Mouse (Mus musculus): ENCODE measurements at regions not wholly inside any gene's neighbourhood (a gene's known extent, or its start where the extent isn't known, plus 50 kb on each side); places are given as distances from the start of the nearest gene placed in this dataset.
"Not testable (repeated sequence)": the region's sequence is repeated elsewhere in the genome, so short reads cannot be mapped to it uniquely, and the experiment has no call there.

GRCm38 (mm10) chr10:46114631-46115130 lies 537.1 kb downstream of the Hace1 start:
- DNase-seq: no peak

DNA sequence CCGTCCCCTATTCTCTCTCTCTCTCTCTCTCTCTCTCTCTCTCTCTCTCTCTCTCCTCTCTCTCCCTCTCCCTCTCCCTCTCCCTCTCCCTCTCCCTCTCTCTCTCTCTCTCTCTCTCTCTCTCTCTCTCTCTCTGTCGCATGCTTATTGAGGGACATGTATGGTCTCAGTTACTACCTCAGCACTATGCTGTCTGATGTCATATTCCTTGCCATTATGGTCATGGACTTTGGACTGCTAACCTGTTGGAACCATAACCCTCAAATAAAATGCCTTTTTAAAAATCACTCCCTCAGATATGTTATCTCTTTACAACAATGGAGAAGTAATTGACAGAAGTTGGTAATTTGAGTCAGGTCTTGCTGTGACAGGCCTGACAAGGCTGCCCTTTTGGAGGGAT lies 544.8 kb downstream of the Hace1 start:
- DNase-seq: not testable (repeated sequence)

GRCm38 (mm10) chr10:46123795-46124194 lies 546.2 kb downstream of the Hace1 start:
- DNase-seq: no peak

GRCm38 (mm10) chr10:46135120-46135748 lies 557.6 kb downstream of the Hace1 start:
- DNase-seq: no peak

- no peak for DNase-seq
Observed at GRCm38 (mm10) chr10:46174035-46174434, 596.4 kb downstream of the Hace1 start.

DNA sequence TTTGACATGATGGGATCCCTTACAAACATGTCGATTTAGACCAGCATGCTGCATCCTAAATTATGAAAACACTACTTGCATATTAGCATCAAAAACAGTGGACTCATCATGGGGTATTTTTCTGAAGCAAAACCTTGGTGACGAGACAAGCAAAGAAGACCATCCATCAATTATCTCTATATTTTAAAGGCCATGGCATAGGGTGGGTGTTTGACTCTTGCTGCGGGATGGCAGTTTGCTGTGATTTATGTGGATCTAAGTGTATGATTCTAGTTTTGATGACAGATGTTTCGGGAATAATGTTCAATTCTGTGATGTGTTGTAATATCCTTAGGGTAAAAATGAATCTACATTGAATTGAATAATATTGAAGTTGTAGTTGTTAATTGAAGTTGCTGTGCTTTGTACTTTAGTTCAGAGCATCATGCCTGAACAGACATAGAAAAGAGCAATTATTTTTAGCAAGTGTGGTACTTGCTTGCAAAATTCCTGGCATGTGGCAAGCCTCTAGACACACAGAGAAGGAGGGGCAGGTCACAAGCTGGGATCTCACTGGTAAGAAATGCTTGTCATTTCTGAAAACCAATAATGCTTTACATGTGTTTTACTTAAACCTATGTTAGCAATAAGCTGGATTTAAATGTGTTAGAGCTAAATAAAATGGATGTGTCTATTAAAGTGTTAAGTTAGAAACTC lies 608.3 kb downstream of the Hace1 start:
- no peak for DNase-seq

- DNase-seq: no peak
Observed at GRCm38 (mm10) chr10:46194143-46194542, 616.5 kb downstream of the Hace1 start.

- no peak for DNase-seq
Observed at GRCm38 (mm10) chr10:46226837-46227402, 649.3 kb downstream of the Hace1 start.

GRCm38 (mm10) chr10:46229608-46230007 lies 652.0 kb downstream of the Hace1 start:
- no peak for DNase-seq

GRCm38 (mm10) chr10:46235581-46235980 lies 658.0 kb downstream of the Hace1 start:
- DNase-seq: no peak

- DNase-seq: no peak
Observed at GRCm38 (mm10) chr10:46255575-46255974, 677.9 kb downstream of the Hace1 start.

- no peak for DNase-seq
Observed at GRCm38 (mm10) chr10:46269710-46270109, 692.1 kb downstream of the Hace1 start.

DNA sequence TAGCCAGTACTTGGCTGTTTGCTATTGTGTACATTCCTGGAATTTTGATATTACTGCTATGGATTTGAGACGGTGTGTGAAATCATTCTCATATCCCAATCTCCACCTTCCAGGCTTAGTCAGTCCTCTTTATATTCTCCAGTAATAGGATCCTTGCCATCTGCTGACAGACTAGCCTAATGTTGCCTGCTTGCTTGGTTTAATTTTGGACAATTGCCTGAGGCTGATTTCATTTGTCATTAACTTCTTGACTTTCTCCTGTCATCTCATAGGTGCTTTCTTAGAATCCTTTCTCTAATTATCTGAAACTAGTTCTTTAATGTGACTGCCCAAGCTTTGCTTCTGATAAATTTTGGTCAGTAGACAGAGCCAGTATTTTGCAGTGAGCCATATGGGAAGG lies 696.2 kb downstream of the Hace1 start:
- no peak for DNase-seq

DNA sequence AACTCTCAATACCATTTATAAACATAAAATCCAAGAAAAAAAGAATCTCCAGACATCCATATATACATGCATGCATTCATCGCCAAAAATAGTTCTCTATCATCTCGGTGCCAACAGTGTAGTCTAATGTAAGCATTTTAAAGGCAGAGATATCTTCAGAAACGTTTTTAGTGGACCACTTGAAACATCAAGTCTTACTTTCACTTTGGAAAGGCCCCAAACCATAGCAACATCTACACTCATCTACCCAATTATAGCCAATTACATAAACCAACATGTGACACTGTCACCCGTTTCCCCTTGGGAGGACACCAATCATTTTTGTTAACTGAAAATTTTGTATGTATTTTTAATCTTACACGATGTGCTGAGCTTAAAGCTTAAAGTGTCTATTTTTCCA lies 716.7 kb downstream of the Hace1 start:
- DNase-seq: no peak

GRCm38 (mm10) chr10:46298352-46298751 lies 720.7 kb downstream of the Hace1 start:
- no peak for DNase-seq

- DNase-seq: no peak
Observed at GRCm38 (mm10) chr10:46299521-46299920, 721.9 kb downstream of the Hace1 start.

- no peak for DNase-seq
Observed at GRCm38 (mm10) chr10:46320328-46321038, 742.9 kb downstream of the Hace1 start.

DNA sequence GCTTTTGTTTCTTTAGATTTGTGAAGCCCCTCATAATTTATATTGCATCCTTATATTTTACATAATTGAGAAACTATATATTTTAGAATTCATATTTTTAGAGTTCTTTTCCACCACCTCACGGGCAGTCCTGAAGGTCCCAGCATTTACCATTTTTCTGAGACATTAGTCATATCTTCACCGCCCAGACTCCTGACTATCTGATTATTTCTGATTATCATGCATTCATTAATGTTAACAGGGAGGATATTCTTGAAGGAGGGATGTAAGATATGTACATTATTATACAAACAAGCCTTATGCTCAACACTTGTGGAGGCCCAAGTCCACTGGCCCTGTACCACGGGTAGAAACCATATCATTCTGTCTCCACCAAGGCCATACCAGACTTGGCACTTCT lies 743.4 kb downstream of the Hace1 start:
- DNase-seq: no peak

GRCm38 (mm10) chr10:46329052-46329451 lies 751.4 kb downstream of the Hace1 start:
- no peak for DNase-seq

- DNase-seq: no peak
Observed at GRCm38 (mm10) chr10:46331599-46332283, 754.1 kb downstream of the Hace1 start.

DNA sequence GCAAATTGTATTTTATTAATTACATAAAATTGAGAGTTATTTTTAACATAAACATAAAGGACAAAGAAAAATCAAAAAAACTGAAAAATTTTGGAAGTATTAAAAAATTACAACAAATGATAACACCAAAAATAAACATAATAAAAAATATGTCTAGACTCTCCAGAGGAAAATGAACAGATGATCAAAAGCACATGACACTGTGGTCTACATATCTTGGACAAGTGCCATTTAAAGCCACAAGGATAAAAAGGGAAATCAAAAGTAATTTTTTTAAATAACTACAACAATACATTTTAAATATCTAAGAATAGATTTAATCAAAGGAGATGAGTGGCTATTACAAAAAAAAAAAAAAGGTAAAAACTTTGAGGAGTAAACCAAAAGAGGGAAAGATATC lies 755.6 kb downstream of the Hace1 start:
- DNase-seq: no peak

DNA sequence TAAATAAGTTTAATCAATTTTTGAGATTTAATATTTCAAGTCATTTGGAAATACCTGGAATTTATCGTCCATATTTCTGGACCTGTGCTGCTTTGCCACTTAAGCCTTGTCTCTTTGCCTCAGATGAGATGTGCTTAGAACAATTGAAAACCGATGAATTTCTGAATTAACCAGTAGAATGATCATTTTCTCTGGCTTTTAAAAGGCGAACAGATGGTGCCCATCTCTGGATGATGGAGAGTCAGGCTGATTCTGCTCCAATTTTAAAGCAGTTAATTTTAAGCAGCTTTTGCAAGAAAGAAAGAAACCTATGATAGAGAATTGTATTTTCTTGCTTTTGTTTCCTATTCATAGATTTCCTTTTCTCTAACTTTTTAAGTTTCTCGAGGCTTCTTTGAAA lies 767.7 kb downstream of the Hace1 start:
- DNase-seq: no peak

DNA sequence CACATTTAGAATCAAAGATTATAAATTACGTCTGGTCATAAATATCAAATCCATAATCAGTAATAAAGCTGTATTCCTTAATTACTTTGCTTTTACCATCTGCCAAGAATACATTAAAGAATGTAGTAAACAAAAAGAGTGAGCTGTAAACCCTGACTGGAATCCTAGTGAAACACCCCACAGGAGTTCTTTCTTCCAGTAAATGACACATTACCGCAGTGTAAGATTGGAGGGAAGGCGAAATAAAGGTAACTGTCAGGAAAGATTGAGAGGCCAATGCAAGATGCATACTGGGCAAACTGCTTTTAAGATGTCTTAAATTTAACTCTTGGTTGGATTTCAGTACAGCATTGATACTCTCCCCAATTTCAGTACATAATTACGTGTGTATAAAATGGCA lies 772.0 kb downstream of the Hace1 start:
- no peak for DNase-seq

Data from spleen, adult 18-20 months (tissue).